Mouse (Mus musculus) c-Kit-negative CD71-positive TER-119-positive erythroid progenitor cells, embryonic 14.5 days (primary cell): ENCODE data around the gene Mrps9.
"Not testable (repeated sequence)": the region's sequence is repeated elsewhere in the genome, so short reads cannot be mapped to it uniquely, and the experiment has no call there.

Experiments used
- DNase-seq: peaks from one replicate; pipeline ENCODE4 v3.0.0-alpha.2; 2013; ENCODE audit warnings: low read depth, low spot score

The Mrps9 gene

DNA sequence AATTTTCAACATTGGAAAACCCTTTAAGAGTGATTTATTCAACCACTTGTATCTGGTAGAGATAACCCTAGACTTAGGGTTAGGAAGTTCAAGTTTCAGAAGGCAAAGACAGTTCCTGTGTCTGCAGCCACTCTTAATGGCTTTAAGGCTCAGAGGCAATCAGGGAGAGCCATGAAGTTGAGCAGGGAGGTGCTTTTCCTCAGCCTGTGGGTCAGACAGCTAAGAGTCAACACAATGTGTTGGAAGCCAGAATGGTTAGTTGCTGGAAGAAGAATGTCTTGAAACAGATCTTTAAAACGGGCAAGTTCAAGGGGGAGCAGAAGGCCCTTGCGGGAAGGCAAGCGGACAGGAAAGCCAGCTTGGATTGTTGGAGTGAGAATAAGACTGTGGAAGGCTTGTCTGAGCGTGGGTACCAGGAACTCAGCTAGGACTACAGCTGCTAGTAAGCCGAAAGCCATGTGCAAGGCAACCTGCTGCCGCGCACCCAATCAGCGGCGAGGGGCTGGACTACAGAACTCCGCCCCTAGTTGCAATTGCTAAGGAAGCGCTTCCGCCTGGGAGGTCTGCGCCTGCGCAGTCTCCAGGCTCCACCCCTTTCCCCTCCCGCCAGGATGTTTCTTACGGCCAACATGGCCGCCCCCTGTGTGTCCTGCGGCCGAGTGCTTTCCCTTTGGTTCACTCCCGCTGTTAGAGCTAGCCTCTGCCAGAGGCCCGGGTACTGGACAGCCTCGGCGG is at the start of gene Mrps9:
Gene Mrps9, plus strand, starts transcription at position 571 of the 735 bp plus-strand sequence.
- DNase-seq = peak; percentile 93

GRCm38 (mm10) chr1:42813301-42813845 is 37.7 kb upstream of the Mrps9 start:
- DNase-seq = no peak

DNA sequence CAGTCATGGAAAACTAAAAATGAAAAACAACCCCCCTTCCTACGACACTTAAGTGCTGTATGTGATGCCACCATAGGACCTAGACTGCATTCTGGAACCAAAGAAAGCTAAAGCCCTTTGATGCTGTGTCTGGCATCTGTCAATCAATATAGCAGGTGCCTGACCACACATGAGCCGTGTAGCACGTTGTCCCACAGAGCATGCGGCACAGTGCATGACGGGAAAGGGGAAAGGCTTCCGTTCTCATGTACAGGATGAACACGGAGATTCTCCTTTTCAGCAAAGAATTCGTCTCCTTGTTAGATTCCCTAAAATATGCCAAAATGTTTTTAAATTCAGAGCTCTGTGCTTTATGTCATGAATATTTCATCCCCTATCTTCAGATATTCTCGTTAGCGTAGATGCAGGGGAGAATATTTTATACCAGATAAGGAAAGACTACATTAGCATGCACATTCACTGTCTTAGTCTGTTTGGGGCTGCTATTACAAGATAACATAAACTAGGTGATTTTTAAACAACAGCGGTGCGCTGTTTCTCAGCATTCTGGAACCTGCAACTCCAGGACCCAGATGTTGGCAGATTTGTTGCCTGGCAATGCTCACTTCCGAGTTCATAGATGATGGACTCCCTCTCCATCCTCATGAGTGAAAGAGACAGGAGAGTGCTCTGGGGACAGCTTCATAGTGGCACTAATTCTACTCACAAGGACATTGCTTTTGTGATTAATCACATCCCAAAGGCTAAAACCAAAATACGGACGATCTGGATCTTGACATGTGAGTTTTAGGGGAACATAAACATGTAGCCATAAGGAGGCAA is 36.0 kb upstream of the Mrps9 start:
- no peak for DNase-seq

DNA sequence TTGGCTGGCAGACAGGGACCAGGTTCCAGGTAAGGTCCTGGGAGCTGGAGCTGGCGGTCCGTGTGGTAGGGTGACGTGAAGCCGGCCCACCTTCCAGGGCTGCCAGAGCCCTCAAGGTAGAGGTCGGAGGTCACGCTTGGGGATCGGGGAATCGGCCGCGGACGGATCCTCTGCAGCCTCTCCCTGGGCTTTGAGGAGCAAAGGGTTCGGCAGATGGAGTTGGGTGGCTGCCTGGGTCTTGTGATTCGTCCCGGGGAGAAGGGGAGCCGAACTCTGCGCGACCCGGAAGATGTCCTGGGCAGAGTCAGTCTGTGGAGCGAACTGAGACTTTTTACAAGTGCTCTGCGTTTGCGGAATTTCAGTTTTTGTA is 350 bp downstream of the Mrps9 start:
- DNase-seq = no peak

- peak; percentile 6 for DNase-seq
Observed at GRCm38 (mm10) chr1:42851810-42852209, 777 bp downstream of the Mrps9 start.

GRCm38 (mm10) chr1:42864719-42865250 is 13.8 kb downstream of the Mrps9 start:
- no peak for DNase-seq

GRCm38 (mm10) chr1:42865336-42865939 is 14.4 kb downstream of the Mrps9 start:
- DNase-seq = no peak

GRCm38 (mm10) chr1:42865986-42866385 is 15.0 kb downstream of the Mrps9 start:
- no peak for DNase-seq

- DNase-seq = no peak
Observed at GRCm38 (mm10) chr1:42867188-42867587, 16.2 kb downstream of the Mrps9 start.

DNA sequence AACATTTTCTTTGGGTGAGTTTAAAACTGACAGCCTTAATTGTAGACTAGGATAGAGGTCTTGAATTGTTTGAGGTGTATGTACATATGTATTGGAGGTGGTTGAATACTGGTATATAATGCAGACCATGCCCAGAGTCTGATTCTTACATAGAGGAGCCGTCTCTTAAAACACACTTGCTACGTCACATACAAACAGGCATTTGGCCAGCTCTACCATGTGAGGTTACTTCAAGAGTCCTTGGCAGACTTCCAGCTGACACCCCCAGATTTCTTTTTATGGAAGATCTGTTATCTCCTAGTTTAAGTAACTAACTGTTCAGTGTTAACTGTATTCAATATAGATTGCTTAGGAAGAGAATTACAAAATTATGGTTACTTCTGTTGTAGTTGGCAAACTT is 23.1 kb downstream of the Mrps9 start:
- no peak for DNase-seq

DNA sequence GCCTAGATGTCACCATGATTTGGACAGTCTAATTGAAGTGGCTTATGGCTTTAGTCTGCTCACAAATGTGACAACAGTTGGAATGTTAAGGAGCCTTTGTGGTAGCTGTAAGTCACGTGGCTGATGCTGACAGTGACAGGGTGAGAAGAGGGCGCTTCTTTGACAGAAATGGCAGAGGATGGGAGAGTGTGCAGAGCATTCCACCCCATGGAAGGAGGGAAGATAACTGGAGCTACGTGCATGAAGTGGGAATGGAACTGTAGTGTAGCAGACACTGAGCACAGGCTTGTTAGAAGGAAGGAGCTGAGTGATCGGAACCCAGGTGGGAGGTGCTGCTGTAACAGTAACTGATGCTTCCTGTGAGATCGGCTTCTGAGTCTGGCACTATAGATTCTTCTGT is 24.2 kb downstream of the Mrps9 start:
- DNase-seq = no peak

DNA sequence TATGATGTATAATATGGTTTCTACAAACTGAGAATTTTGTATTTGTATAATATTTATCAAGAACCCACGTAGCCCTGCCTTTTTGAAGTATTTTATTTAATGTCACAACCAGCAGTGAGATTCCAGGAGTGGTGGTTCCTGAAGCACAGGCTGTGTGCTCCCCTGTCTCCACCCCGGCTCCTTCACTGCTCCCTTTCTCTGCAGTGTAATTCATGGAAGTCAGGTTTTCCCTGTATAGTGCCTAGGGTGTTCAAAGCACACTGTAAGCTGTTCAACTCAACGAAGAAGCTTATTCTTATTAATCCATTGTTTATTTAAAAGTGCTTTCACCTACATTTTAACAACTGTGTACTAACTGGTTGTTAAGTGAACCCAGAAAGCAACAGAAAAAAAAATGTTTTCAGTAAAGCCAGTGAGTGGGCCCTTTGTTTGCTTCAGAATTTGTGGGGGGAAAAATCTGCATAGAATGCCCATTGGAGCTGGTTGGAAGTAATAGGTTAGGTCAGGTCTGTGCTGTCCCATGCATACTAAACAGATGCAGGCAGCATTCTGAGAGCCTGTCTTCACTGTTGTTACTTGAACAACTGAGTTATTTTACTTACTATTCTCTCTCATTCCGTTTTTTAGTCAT is 25.5 kb downstream of the Mrps9 start:
- no peak for DNase-seq

- no peak for DNase-seq
Observed at GRCm38 (mm10) chr1:42877264-42877663, 26.2 kb downstream of the Mrps9 start.

GRCm38 (mm10) chr1:42878851-42879250 is 27.8 kb downstream of the Mrps9 start:
- no peak for DNase-seq

GRCm38 (mm10) chr1:42882258-42882657 is 31.2 kb downstream of the Mrps9 start:
- DNase-seq = no peak

GRCm38 (mm10) chr1:42883418-42883817 is 32.4 kb downstream of the Mrps9 start:
- not testable (repeated sequence) for DNase-seq

- DNase-seq = no peak
Observed at GRCm38 (mm10) chr1:42887835-42888234, 36.8 kb downstream of the Mrps9 start.

DNA sequence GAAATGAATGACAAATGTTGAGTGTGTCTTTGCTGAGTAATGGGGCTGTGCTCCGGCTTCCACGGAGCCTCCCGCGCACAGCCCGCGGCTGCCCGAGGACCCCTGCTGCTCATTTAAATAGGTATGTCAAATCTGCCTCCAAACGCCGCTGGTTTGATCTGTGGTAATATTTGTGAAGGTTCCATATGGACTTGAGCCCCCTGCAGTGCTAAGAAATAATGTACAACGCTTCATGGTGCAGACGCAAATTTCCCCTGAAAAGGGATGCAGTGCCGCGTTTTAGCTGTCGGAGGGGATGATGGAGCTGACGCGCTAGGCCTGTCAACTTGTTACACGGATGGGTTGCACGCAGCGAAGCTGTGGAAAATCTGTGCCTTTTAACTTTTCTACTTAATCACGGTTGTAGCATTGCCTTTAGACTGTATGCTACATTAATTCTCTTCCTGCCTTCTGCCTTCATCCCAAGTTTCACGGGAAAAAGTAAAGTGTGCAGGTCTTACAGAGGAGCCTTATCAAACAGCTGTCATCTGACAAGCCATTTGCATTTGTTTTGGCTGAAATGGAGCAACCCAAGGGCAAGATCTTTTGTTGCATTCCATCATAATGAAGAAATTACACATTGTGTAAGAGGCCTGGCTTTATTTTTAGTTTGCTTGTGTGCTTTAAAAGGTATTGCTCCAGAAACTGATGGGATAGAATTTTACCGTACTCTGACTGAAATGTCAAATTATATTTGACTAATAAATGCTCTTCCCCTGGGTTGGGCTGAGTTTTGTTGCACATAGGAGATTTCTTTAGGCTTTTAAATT is 37.7 kb downstream of the Mrps9 start:
- no peak for DNase-seq

DNA sequence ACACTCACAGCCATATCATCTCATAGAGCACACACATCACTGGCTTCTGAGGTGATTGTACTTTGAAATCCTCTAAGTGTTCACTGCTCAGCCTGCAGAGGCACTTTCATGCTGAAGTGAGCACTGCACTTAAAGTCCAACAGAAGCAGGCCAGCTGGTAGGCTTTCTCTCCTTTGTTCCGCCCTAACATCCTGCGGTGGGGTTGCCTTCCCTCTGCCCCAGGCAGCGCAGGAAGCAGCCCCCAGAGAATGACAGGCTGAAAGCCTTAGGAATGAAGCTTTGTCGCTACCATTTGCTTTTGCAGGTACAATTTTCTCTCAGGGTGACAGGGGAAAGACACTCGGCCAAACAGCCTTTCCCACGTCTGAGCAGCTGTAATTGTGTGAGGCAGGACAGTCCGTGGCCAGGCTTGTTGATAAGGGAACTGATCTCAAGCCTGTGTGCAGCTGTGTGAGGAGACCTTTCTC is 38.4 kb downstream of the Mrps9 start:
- no peak for DNase-seq

DNA sequence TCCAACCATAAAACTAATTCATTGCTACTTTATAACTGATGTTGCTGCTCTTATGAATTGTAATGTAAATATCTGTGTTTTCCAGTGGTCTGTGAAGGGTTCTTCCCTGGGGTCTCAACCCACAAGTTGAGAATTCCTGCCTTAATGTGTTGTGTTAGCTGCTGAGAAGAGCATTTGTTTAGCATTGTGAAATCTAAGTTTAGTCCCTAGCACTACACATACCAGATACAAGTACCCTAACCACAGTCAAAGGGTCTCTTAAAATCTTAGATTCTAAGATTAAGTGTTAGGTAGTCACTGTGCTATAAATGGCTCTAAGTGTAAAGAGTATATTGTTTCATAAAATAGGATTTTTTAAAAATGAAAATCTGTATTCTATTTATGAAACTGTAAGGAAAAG is 43.7 kb downstream of the Mrps9 start:
- DNase-seq = no peak

DNA sequence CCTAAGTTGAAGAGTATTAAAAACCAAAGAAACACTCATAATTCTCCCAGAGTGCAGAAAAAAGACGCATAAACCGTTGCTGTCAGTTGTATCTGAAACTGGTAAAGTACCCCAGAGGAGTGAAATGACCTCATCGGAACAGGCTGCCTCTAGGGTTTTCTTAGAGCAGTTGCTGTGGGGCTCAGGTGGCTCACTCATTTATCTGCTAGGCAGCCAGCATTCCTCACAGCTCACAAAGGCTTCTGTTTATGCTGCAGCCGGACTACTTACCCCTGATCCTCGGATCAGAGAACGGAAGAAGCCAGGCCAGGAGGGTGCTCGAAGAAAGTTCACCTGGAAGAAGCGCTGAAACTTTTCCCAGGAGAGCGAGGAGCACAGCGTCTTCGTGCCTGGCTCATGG is 54.1 kb downstream of the Mrps9 start:
- DNase-seq = no peak
